Mouse (Mus musculus) adipose tissue, adult 10 weeks (tissue): ENCODE results near the gene Pds5b. TPM values are rescaled to one million over a fixed set of nuclear protein-coding genes. Genes with fewer than 3 reads are reported as not detected.

Experiments
- polyA plus RNA-seq: library from polyadenylated mRNA; stranded (reverse); fragments of 350-450 nt; fragmentation: Illumina TruSeq; extraction: RNeasy Lipid Tissue Mini Kit (QIAGEN cat#74804); gene quantifications from one replicate; pipeline ENCODE4 v1.2.3, GENCODE M21; 2014; ENCODE audit warnings: low read depth, low replicate concordance

Gene Pds5b
- 12.4 TPM for polyA plus RNA-seq

DNA sequence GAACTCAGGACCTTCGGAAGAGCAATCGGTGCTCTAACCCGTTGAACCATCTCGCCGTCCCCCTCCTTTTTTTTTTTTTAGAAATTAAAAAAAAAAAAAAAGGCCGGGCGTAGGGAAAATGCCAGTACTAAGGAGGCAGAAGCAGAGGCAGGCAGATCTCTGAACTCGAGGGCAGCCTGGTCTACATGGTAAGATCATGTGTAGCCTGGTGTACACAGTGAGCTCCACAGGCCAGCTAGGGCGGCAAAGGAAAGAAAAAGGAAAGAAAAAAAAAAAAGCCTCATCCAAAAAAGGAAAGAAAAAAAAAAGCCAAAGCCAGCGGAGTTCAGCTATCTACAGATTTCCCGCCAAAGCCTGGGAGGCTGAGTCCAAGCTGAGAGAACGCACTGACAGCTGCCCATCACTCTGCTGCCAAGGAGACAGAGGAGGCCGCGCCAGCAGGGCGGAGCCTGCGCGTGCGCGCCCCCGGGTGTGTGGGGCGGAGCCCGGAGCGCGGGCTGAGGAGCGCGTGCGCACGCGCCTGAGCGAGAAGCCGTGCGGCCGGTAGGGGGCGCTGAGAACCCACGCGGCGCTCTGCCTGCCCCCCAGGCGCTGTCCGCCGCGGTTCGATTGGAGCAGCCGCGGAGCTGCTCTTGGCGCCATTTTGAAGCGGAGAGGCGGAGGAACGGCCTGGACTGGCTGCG lies at the start of gene Pds5b:
Pds5b (plus strand) TSS at position 587 of the 683 bp plus-strand sequence.

DNA sequence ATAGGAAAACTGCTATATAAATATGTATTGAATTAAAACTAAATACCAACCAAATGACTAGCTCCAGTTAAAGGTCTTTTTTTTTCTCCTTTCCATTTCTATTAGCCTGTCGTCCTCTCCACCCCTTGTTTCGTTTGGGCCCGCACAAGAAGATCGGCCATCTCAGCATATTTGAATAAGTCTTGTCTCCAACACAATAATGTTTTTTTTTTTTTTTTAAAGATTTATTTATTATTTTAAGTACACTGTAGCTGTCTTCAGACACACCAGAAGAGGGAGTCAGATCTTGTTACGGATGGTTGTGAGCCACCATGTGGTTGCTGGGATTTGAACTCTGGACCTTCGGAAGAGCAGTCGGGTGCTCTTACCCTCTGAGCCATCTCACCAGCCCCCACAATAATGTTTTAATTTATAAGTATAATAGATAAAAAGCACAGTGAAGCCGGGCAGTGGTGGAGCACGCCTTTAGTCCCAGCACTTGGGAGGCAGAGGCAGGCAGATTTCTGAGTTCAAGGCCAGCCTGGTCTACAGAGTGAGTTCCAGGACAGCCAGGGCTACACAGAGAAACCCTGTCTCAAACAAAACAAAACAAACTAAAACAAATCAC lies 7.3 kb upstream of the Pds5b start, which contains the start of gene N4bp2l2:
N4bp2l2 (minus strand) TSS at position 51 of the 607 bp plus-strand sequence.

Other genes starting within 250 kb of the Pds5b start
- not detected for gene Zar1l, start 155.6 kb upstream of the Pds5b start, polyA plus RNA-seq
- 5.1 TPM for gene Brca2, start 151.1 kb upstream of the Pds5b start, polyA plus RNA-seq
- gene N4bp2l1, start 76.6 kb upstream of the Pds5b start, polyA plus RNA-seq = 19.7 TPM
- gene N4bp2l2, start 7.6 kb upstream of the Pds5b start, polyA plus RNA-seq = 29.1 TPM